Mouse (Mus musculus): ENCODE results near the gene Pdzd7. TPM values are rescaled to one million over a fixed set of nuclear protein-coding genes. Genes with fewer than 3 reads are reported as not detected.

Gene Pdzd7
- polyA plus RNA-seq, 1 experiment from 2014 or later: 0.62 TPM

GRCm38 (mm10) chr19:45030111-45030510 is 15.4 kb downstream of the Pdzd7 start:
- DNase-seq (ENCODE audit: low spot score) (peak; percentile 79), ATAC-seq (ENCODE audit: low FRiP score) (peak; percentile 17)
- Histone ChIP-seq H3K36me3 (ENCODE audit: control insufficient read depth, insufficient read depth, low read length) (peaks cover 11% of the 10 kb centered on the region), H3K4me1 (replicated peaks; ENCODE audit: control insufficient read depth, insufficient read depth, low read length) (no peaks in the 10 kb centered on the region; the same call in 1 of the 2 replicates), H3K27ac (ENCODE audit: low read depth, low read length) (no peak overlapping the region), H3K9ac (ENCODE audit: low read depth, low read length) (no peak overlapping the region), H3K4me3 (ENCODE audit: low read depth, low read length) (no peak overlapping the region), H3K9me3 (ENCODE audit: control insufficient read depth, low read length) (no peaks in the 10 kb centered on the region), H3K4me2 (replicated peaks; ENCODE audit: low read depth, low read length) (no peak overlapping the region), H3K27me3 (ENCODE audit: control insufficient read depth, insufficient read depth, low read length) (no peaks in the 10 kb centered on the region)
- WGBS: 45% methylated on average over 5 of the region's 8 CpGs

GRCm38 (mm10) chr19:45029571-45029970 is 15.9 kb downstream of the Pdzd7 start:
- no peaks in the 10 kb centered on the region for H3K9me3 ChIP-seq (ENCODE audit: control insufficient read depth, low read length)
- no peak overlapping the region for H3K27ac ChIP-seq (ENCODE audit: low read depth, low read length)
- WGBS: 54% methylated on average over 9 of the region's 9 CpGs
- H3K36me3 ChIP-seq (ENCODE audit: control insufficient read depth, insufficient read depth, low read length): peaks cover 15% of the 10 kb centered on the region
- no peaks in the 10 kb centered on the region for H3K27me3 ChIP-seq (ENCODE audit: control insufficient read depth, insufficient read depth, low read length)
- no peak for DNase-seq (ENCODE audit: low spot score)
- H3K4me1 ChIP-seq (replicated peaks; ENCODE audit: control insufficient read depth, insufficient read depth, low read length): no peaks in the 10 kb centered on the region; the same call in 1 of the 2 replicates
- no peak overlapping the region for H3K4me3 ChIP-seq (ENCODE audit: low read depth, low read length)
- no peak for ATAC-seq (ENCODE audit: low FRiP score)
- H3K9ac ChIP-seq (ENCODE audit: low read depth, low read length): no peak overlapping the region
- no peak overlapping the region for H3K4me2 ChIP-seq (replicated peaks; ENCODE audit: low read depth, low read length)

GRCm38 (mm10) chr19:45028746-45029145 is 16.8 kb downstream of the Pdzd7 start:
- H3K27ac ChIP-seq (ENCODE audit: low read depth, low read length): no peak overlapping the region
- WGBS: 60% methylated on average over 19 of the region's 19 CpGs
- H3K27me3 ChIP-seq (ENCODE audit: control insufficient read depth, insufficient read depth, low read length): no peaks in the 10 kb centered on the region
- no peaks in the 10 kb centered on the region; the same call in 1 of the 2 replicates for H3K4me1 ChIP-seq (replicated peaks; ENCODE audit: control insufficient read depth, insufficient read depth, low read length)
- no peaks in the 10 kb centered on the region for H3K9me3 ChIP-seq (ENCODE audit: control insufficient read depth, low read length)
- peaks cover 20% of the 10 kb centered on the region for H3K36me3 ChIP-seq (ENCODE audit: control insufficient read depth, insufficient read depth, low read length)
- no peak overlapping the region for H3K4me2 ChIP-seq (replicated peaks; ENCODE audit: low read depth, low read length)
- DNase-seq (ENCODE audit: low spot score) (no peak), ATAC-seq (ENCODE audit: low FRiP score) (no peak)
- H3K4me3 ChIP-seq (ENCODE audit: low read depth, low read length): no peak overlapping the region
- no peak overlapping the region for H3K9ac ChIP-seq (ENCODE audit: low read depth, low read length)

DNA sequence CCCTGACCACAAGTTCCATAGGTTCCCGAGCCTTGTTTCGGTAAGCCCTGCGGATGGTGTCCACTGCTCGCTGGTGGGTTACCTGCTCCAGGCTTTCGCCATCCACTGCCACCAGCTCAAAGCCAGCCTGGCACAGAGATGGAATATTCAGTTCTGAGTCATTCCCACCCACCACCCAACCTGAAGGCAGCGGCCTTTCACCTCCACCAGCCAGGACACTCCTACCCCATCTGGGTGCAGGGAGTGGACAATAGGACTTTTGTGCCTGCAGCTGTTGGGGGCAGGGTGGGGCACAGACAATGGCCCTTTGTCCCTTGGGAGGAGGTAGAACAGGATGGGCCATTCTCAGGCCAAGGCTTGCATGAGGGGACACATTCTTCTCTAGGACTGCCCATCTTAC is 17.7 kb downstream of the Pdzd7 start:
- Histone ChIP-seq H3K4me2 (replicated peaks; ENCODE audit: low read depth, low read length) (no peak overlapping the region), H3K27me3 (ENCODE audit: control insufficient read depth, insufficient read depth, low read length) (no peaks in the 10 kb centered on the region), H3K4me1 (replicated peaks; ENCODE audit: control insufficient read depth, insufficient read depth, low read length) (no peaks in the 10 kb centered on the region; the same call in 1 of the 2 replicates), H3K4me3 (ENCODE audit: low read depth, low read length) (no peak overlapping the region), H3K36me3 (ENCODE audit: control insufficient read depth, insufficient read depth, low read length) (peaks cover 23% of the 10 kb centered on the region), H3K9ac (ENCODE audit: low read depth, low read length) (no peak overlapping the region), H3K27ac (ENCODE audit: low read depth, low read length) (no peak overlapping the region), H3K9me3 (ENCODE audit: control insufficient read depth, low read length) (no peaks in the 10 kb centered on the region)
- no peak for ATAC-seq (ENCODE audit: low FRiP score)
- no peak for DNase-seq (ENCODE audit: low spot score)
- WGBS: 75% methylated on average over 6 of the region's 6 CpGs

DNA sequence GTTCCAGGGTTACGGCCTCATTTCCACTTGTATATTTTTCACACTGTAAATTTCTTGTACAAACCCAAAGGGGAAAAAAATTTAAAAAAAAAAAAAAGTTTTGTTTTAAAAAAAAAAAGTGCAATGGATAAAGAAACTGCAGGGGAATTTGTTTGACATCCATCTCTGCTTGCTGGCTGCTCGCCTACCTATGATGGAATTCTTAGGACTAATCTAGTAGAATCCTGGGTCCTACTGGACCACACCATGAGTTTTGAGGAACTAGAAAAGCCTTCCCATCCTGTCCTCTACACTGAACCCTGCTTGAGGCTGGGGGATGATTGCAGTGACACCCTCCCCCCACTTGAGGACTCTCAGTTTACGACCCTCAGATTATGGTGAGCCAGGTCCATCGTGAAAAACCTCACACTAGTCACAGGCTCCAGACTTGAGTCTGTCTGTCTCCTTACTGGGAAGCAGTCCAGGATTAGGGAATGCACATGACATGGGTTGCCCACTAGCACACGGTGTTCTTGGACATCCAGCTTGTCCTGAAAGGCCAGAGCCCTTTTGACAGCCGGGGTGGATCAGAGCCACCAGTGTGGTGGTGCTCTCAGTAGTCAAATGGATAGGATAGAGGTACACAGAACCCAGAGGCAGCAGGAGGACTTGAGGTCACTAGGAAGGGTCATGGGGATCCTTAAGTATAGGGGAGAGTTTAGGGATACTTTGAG is 18.4 kb downstream of the Pdzd7 start:
- DNase-seq (ENCODE audit: low spot score) (no peak), ATAC-seq (ENCODE audit: low FRiP score) (no peak)
- no peaks in the 10 kb centered on the region; the same call in 1 of the 2 replicates for H3K4me1 ChIP-seq (replicated peaks; ENCODE audit: control insufficient read depth, insufficient read depth, low read length)
- no peak overlapping the region for H3K27ac ChIP-seq (ENCODE audit: low read depth, low read length)
- no peaks in the 10 kb centered on the region for H3K9me3 ChIP-seq (ENCODE audit: control insufficient read depth, low read length)
- H3K4me2 ChIP-seq (replicated peaks; ENCODE audit: low read depth, low read length): no peak overlapping the region
- WGBS: 87% methylated on average over 6 of the region's 6 CpGs
- H3K27me3 ChIP-seq (ENCODE audit: control insufficient read depth, insufficient read depth, low read length): no peaks in the 10 kb centered on the region
- no peak overlapping the region for H3K4me3 ChIP-seq (ENCODE audit: low read depth, low read length)
- no peak overlapping the region for H3K9ac ChIP-seq (ENCODE audit: low read depth, low read length)
- peaks cover 26% of the 10 kb centered on the region for H3K36me3 ChIP-seq (ENCODE audit: control insufficient read depth, insufficient read depth, low read length)

DNA sequence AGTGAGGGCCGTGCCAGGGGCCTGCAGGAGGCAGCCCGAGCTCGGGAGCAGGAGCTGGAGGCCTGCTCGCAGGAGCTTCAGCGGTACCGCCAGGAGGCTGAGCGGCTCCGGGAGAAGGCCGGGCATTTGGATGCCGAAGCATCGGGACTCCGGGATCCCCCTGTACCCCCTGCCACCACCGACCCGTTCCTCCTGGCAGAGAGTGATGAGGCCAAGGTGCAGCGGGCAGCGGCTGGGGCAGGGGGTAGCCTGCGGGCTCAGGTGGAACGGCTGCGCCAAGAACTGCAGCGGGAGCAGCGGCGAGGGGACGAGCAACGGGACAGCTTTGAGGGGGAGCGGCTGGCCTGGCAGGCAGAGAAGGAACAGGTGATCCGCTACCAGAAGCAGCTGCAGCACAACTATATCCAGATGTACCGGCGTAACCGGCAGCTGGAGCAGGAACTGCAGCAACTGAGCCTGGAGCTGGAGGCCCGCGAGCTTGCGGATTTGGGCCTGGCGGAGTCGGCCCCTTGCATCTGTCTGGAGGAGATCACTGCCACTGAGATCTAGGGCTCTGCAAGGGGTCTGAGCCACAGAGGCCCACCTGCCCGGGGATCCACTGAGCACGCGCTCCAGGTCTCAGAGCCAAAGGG is 19.5 kb downstream of the Pdzd7 start:
- H3K4me3 ChIP-seq (ENCODE audit: low read depth, low read length): no peak overlapping the region
- WGBS: 93% methylated on average over 37 of the region's 37 CpGs
- no peak overlapping the region for H3K27ac ChIP-seq (ENCODE audit: low read depth, low read length)
- peaks cover 6% of the 10 kb centered on the region for H3K4me1 ChIP-seq (replicated peaks; ENCODE audit: control insufficient read depth, insufficient read depth, low read length)
- H3K36me3 ChIP-seq (ENCODE audit: control insufficient read depth, insufficient read depth, low read length): peaks cover 30% of the 10 kb centered on the region
- DNase-seq (ENCODE audit: low spot score) (no peak), ATAC-seq (ENCODE audit: low FRiP score) (no peak)
- no peak overlapping the region for H3K9ac ChIP-seq (ENCODE audit: low read depth, low read length)
- no peak overlapping the region for H3K4me2 ChIP-seq (replicated peaks; ENCODE audit: low read depth, low read length)
- no peaks in the 10 kb centered on the region for H3K27me3 ChIP-seq (ENCODE audit: control insufficient read depth, insufficient read depth, low read length)
- H3K9me3 ChIP-seq (ENCODE audit: control insufficient read depth, low read length): no peaks in the 10 kb centered on the region

GRCm38 (mm10) chr19:45024775-45025174 is 20.7 kb downstream of the Pdzd7 start:
- peaks cover 30% of the 10 kb centered on the region for H3K36me3 ChIP-seq (ENCODE audit: control insufficient read depth, insufficient read depth, low read length)
- no peaks in the 10 kb centered on the region for H3K27me3 ChIP-seq (ENCODE audit: control insufficient read depth, insufficient read depth, low read length)
- DNase-seq (ENCODE audit: low spot score) (no peak), ATAC-seq (ENCODE audit: low FRiP score) (no peak)
- WGBS: 81% methylated on average over 20 of the region's 20 CpGs
- no peaks in the 10 kb centered on the region for H3K9me3 ChIP-seq (ENCODE audit: control insufficient read depth, low read length)
- H3K4me2 ChIP-seq (replicated peaks; ENCODE audit: low read depth, low read length): no peak overlapping the region
- no peak overlapping the region for H3K9ac ChIP-seq (ENCODE audit: low read depth, low read length)
- no peak overlapping the region for H3K4me3 ChIP-seq (ENCODE audit: low read depth, low read length)
- no peak overlapping the region for H3K27ac ChIP-seq (ENCODE audit: low read depth, low read length)
- H3K4me1 ChIP-seq (replicated peaks; ENCODE audit: control insufficient read depth, insufficient read depth, low read length): peaks cover 6% of the 10 kb centered on the region

DNA sequence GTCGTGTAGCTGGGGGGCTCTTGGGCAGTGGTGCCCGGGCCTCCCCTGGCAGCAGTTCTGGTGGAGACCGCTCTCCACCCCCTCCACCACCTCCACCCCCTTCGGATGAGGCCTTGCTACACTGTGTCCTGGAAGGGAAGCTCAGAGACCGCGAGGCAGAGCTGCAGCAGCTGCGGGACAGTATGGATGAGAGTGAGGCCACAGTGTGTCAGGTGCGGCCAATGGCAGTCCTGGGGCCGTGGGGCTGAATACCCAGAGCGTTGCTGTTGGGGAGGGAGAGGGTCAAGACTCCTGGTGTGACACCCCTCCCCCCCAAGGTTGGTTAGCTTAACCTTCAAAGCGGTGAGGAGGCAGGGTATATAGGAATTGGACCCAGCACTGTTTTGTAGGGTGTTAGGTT is 21.5 kb downstream of the Pdzd7 start:
- 0 out of 2 replicates have a peak, but pooled peaks have one; percentile 28 for ATAC-seq (ENCODE audit: low FRiP score)
- H3K4me2 ChIP-seq (replicated peaks; ENCODE audit: low read depth, low read length): no peak overlapping the region
- H3K27me3 ChIP-seq (ENCODE audit: control insufficient read depth, insufficient read depth, low read length): no peaks in the 10 kb centered on the region
- DNase-seq (ENCODE audit: low spot score): no peak
- peaks cover 6% of the 10 kb centered on the region for H3K4me1 ChIP-seq (replicated peaks; ENCODE audit: control insufficient read depth, insufficient read depth, low read length)
- no peak overlapping the region for H3K27ac ChIP-seq (ENCODE audit: low read depth, low read length)
- H3K9me3 ChIP-seq (ENCODE audit: control insufficient read depth, low read length): no peaks in the 10 kb centered on the region
- 86% methylated on average over 11 of the region's 11 CpGs for WGBS
- H3K36me3 ChIP-seq (ENCODE audit: control insufficient read depth, insufficient read depth, low read length): peaks cover 30% of the 10 kb centered on the region
- no peak overlapping the region for H3K9ac ChIP-seq (ENCODE audit: low read depth, low read length)
- no peak overlapping the region for H3K4me3 ChIP-seq (ENCODE audit: low read depth, low read length)

DNA sequence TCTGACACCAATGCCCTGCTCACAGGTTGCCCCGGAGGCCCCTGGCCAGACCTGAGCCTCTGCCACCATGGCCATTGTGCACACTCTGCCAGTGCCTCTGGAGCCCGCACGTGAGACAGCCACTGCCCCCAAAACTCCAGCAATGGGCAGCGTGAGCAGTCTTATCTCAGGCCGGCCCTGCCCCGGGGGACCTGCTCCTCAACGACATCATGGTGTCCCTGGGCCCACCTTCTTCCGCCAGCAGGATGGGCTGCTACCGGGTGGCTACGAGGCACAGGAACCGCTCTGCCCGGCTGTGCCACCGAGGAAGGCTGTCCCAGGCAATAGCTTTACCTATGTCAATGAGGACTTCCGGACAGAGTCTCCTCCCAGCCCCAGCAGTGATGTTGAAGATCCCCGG is 24.2 kb downstream of the Pdzd7 start:
- 91% methylated on average over 15 of the region's 15 CpGs for WGBS
- H3K9ac ChIP-seq (ENCODE audit: low read depth, low read length): no peak overlapping the region
- DNase-seq (ENCODE audit: low spot score): no peak
- no peak for ATAC-seq (ENCODE audit: low FRiP score)
- H3K9me3 ChIP-seq (ENCODE audit: control insufficient read depth, low read length): no peaks in the 10 kb centered on the region
- H3K4me1 ChIP-seq (replicated peaks; ENCODE audit: control insufficient read depth, insufficient read depth, low read length): peaks cover 11% of the 10 kb centered on the region
- H3K4me3 ChIP-seq (ENCODE audit: low read depth, low read length): no peak overlapping the region
- no peak overlapping the region for H3K27ac ChIP-seq (ENCODE audit: low read depth, low read length)
- no peak overlapping the region for H3K4me2 ChIP-seq (replicated peaks; ENCODE audit: low read depth, low read length)
- H3K27me3 ChIP-seq (ENCODE audit: control insufficient read depth, insufficient read depth, low read length): no peaks in the 10 kb centered on the region
- peaks cover 22% of the 10 kb centered on the region for H3K36me3 ChIP-seq (ENCODE audit: control insufficient read depth, insufficient read depth, low read length)

Measured in hindbrain, embryonic 11.5 days (tissue).